Mouse (Mus musculus): ENCODE measurements around the gene Pheta2.

DNA sequence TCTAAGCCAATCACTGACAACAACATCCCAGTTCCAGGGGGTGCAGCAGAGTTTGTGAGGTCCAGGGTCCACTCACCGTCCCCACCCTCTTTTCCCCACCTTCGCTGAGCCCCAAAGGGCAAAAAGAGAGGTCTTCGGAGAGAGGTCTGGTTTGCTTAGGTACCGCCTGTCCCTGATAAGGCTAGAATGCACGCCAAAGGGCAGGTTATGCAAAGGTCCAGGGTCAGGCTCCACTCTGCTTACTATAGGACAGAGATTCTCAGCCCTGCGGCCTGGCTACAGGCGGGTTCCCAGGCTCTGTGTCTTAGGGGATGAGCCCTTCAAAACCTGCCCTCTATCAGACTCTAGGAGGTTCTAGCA, 40.7 kb downstream of the Pheta2 start:
- TF ChIP-seq ZC3H11A (IDR thresholded peaks at IDR 0.05; ENCODE audit: borderline replicate concordance, low read depth, low read length) (no peak), HCFC1 (IDR thresholded peaks at IDR 0.05; ENCODE audit: borderline replicate concordance, insufficient read depth, low read length) (no peak), ZNF384 (IDR thresholded peaks at IDR 0.05; ENCODE audit: low read depth, low read length) (no peak), CHD2 (IDR thresholded peaks at IDR 0.05; ENCODE audit: low read depth, low read length) (no peak), MAFK (IDR thresholded peaks at IDR 0.05; ENCODE audit: insufficient read depth, low read depth, low read length) (no peak)

All from ES-E14 (cell line).